Mouse (Mus musculus): Measurements from ENCODE around the gene Btnl10. TPM values are rescaled to one million over a fixed set of nuclear protein-coding genes. Genes with fewer than 3 reads are reported as not detected.

Btnl10 gene
- polyA plus RNA-seq, 1 experiment from 2014 or later: not detected

- H3K9me3 ChIP-seq: no peaks in the 10 kb centered on the region
- ATAC-seq (replicated peaks): 0 out of 2 replicates have a peak, but pooled peaks have one; percentile 3
- H3K4me1 ChIP-seq: peaks cover 32% of the 10 kb centered on the region
- peak overlapping the region; percentile 94 for H3K27ac ChIP-seq (replicated peaks)
- under 1% methylated on average over 13 of the region's 13 CpGs for WGBS
- peak overlapping the region; percentile 90 for H3K4me2 ChIP-seq (replicated peaks)
- H3K4me3 ChIP-seq: peak overlapping the region; percentile 73
- peak overlapping the region; percentile 91 for H3K9ac ChIP-seq (replicated peaks)
- H3K36me3 ChIP-seq: peaks cover 28% of the 10 kb centered on the region
- H3K27me3 ChIP-seq: no peaks in the 10 kb centered on the region
These were observed 20.2 kb downstream of the Btnl10 start for GRCm38 (mm10) chr11:58937909-58938308.

- Histone ChIP-seq H3K27me3 (no peaks in the 10 kb centered on the region), H3K4me3 (peak within 1 kb of the TSS; percentile 73), H3K36me3 (peaks cover 22% of the 10 kb centered on the region), H3K9ac (replicated peaks) (peak within 1 kb of the TSS; percentile 91), H3K9me3 (no peaks in the 10 kb centered on the region), H3K4me2 (replicated peaks) (peak within 1 kb of the TSS; percentile 90), H3K4me1 (peaks cover 32% of the 10 kb centered on the region), H3K27ac (replicated peaks) (peak within 1 kb of the TSS; percentile 94)
- peak; percentile 98 for ATAC-seq (replicated peaks)
- WGBS: under 1% methylated on average over 89 of the region's 95 CpGs
These were observed 20.8 kb downstream of the Btnl10 start, which contains the start of gene Rnf187 for GRCm38 (mm10) chr11:58938322-58939087. Gene Rnf187 (minus strand): TSS chr11:58938916.

GRCm38 (mm10) chr11:58939088-58939439, 21.4 kb downstream of the Btnl10 start:
- 15% methylated on average over 6 of the region's 6 CpGs for WGBS
- peaks cover 16% of the 10 kb centered on the region for H3K36me3 ChIP-seq
- no peaks in the 10 kb centered on the region for H3K27me3 ChIP-seq
- peak; percentile 37; the same call in 1 of the 2 replicates for ATAC-seq (replicated peaks)
- H3K9me3 ChIP-seq: no peaks in the 10 kb centered on the region
- peaks cover 32% of the 10 kb centered on the region for H3K4me1 ChIP-seq
- H3K27ac ChIP-seq (replicated peaks): peak overlapping the region; percentile 94
- peak overlapping the region; percentile 73 for H3K4me3 ChIP-seq
- peak overlapping the region; percentile 90 for H3K4me2 ChIP-seq (replicated peaks)
- peak overlapping the region; percentile 91 for H3K9ac ChIP-seq (replicated peaks)

GRCm38 (mm10) chr11:58944136-58944535, 26.4 kb downstream of the Btnl10 start:
- H3K36me3 ChIP-seq: no peaks in the 10 kb centered on the region
- no peak overlapping the region for H3K9ac ChIP-seq (replicated peaks)
- no peak overlapping the region for H3K4me2 ChIP-seq (replicated peaks)
- no peaks in the 10 kb centered on the region for H3K27me3 ChIP-seq
- 81% methylated on average over 5 of the region's 5 CpGs for WGBS
- H3K9me3 ChIP-seq: no peaks in the 10 kb centered on the region
- ATAC-seq (replicated peaks): no peak
- H3K4me1 ChIP-seq: peaks cover 11% of the 10 kb centered on the region
- H3K27ac ChIP-seq (replicated peaks): no peak overlapping the region
- H3K4me3 ChIP-seq: no peak overlapping the region

GRCm38 (mm10) chr11:58947306-58947705, 29.6 kb downstream of the Btnl10 start:
- ATAC-seq (replicated peaks): no peak
- Histone ChIP-seq H3K4me1 (peaks cover 26% of the 10 kb centered on the region), H3K27me3 (no peaks in the 10 kb centered on the region), H3K4me2 (replicated peaks) (peak overlapping the region; percentile 71), H3K4me3 (peak overlapping the region; percentile 69), H3K27ac (replicated peaks) (peak overlapping the region; percentile 100), H3K36me3 (no peaks in the 10 kb centered on the region), H3K9ac (replicated peaks) (peak overlapping the region; percentile 93), H3K9me3 (no peaks in the 10 kb centered on the region)
- 74% methylated on average over 3 of the region's 3 CpGs for WGBS

- H3K9ac ChIP-seq (replicated peaks): peak overlapping the region; percentile 93
- peak overlapping the region; percentile 100 for H3K27ac ChIP-seq (replicated peaks)
- H3K27me3 ChIP-seq: no peaks in the 10 kb centered on the region
- H3K4me1 ChIP-seq: peaks cover 29% of the 10 kb centered on the region
- ATAC-seq (replicated peaks): peak; percentile 64
- H3K9me3 ChIP-seq: no peaks in the 10 kb centered on the region
- peak overlapping the region; percentile 69 for H3K4me3 ChIP-seq
- H3K4me2 ChIP-seq (replicated peaks): peak overlapping the region; percentile 71
- H3K36me3 ChIP-seq: no peaks in the 10 kb centered on the region
- 4% methylated on average over 23 of the region's 23 CpGs for WGBS
These were observed 30.3 kb downstream of the Btnl10 start for GRCm38 (mm10) chr11:58947798-58948528.

- H3K4me2 ChIP-seq (replicated peaks): peak within 1 kb of the TSS; percentile 71
- H3K4me1 ChIP-seq: peaks cover 32% of the 10 kb centered on the region
- peak; percentile 92 for ATAC-seq (replicated peaks)
- H3K9me3 ChIP-seq: no peaks in the 10 kb centered on the region
- H3K4me3 ChIP-seq: peak within 1 kb of the TSS; percentile 69
- under 1% methylated on average over 48 of the region's 48 CpGs for WGBS
- H3K36me3 ChIP-seq: no peaks in the 10 kb centered on the region
- H3K27ac ChIP-seq (replicated peaks): peak within 1 kb of the TSS; percentile 100
- no peaks in the 10 kb centered on the region for H3K27me3 ChIP-seq
- H3K9ac ChIP-seq (replicated peaks): peak within 1 kb of the TSS; percentile 93
These were observed 31.1 kb downstream of the Btnl10 start, which contains the start of gene Hist3h2ba for GRCm38 (mm10) chr11:58948542-58949479. Gene Hist3h2ba (plus strand): TSS chr11:58948920.

GRCm38 (mm10) chr11:58949480-58950431, 32.0 kb downstream of the Btnl10 start:
- H3K4me2 ChIP-seq (replicated peaks): peak overlapping the region; percentile 71
- WGBS: under 1% methylated on average over 20 of the region's 20 CpGs
- H3K27ac ChIP-seq (replicated peaks): peak overlapping the region; percentile 100
- H3K4me3 ChIP-seq: peak overlapping the region; percentile 69
- peaks cover 32% of the 10 kb centered on the region for H3K4me1 ChIP-seq
- no peaks in the 10 kb centered on the region for H3K9me3 ChIP-seq
- peak overlapping the region; percentile 93 for H3K9ac ChIP-seq (replicated peaks)
- peak; percentile 60 for ATAC-seq (replicated peaks)
- H3K36me3 ChIP-seq: no peaks in the 10 kb centered on the region
- no peaks in the 10 kb centered on the region for H3K27me3 ChIP-seq

- Histone ChIP-seq H3K4me3 (peak overlapping the region; percentile 69; the same call in 1 of the 2 replicates), H3K4me1 (peaks cover 34% of the 10 kb centered on the region), H3K27ac (replicated peaks) (peak overlapping the region; percentile 100), H3K27me3 (no peaks in the 10 kb centered on the region), H3K4me2 (replicated peaks) (peak overlapping the region; percentile 71), H3K9ac (replicated peaks) (peak overlapping the region; percentile 93; the same call in 1 of the 2 replicates), H3K36me3 (no peaks in the 10 kb centered on the region), H3K9me3 (no peaks in the 10 kb centered on the region)
- 50% methylated on average over 5 of the region's 5 CpGs for WGBS
- ATAC-seq (replicated peaks): no peak
These were observed 33.5 kb downstream of the Btnl10 start for GRCm38 (mm10) chr11:58951210-58951609.

GRCm38 (mm10) chr11:58953351-58954169, 35.9 kb downstream of the Btnl10 start:
- Histone ChIP-seq H3K27ac (replicated peaks) (peak overlapping the region; percentile 98), H3K4me3 (peak overlapping the region; percentile 99), H3K36me3 (no peaks in the 10 kb centered on the region), H3K9me3 (no peaks in the 10 kb centered on the region), H3K27me3 (no peaks in the 10 kb centered on the region), H3K9ac (replicated peaks) (peak overlapping the region; percentile 71), H3K4me2 (replicated peaks) (peak overlapping the region; percentile 56), H3K4me1 (peaks cover 52% of the 10 kb centered on the region)
- 1% methylated on average over 33 of the region's 33 CpGs for WGBS
- peak; percentile 31 for ATAC-seq (replicated peaks)
